Mouse (Mus musculus) bone marrow, adult 2 months (tissue): ENCODE measurements around the gene Gm9732.
"Not testable (repeated sequence)": the region's sequence is repeated elsewhere in the genome, so short reads cannot be mapped to it uniquely, and the experiment has no call there.

ENCODE experiments used
- CTCF ChIP-seq: fragments of 200-500 bp; IDR thresholded peaks from 2 replicates; pipeline ENCODE4 v1.5.1; 2011; ENCODE audit warnings: low read length, control low read depth; ENCODE audit not compliant: control insufficient read depth, insufficient read depth
- POLR2A ChIP-seq: fragments of 200-500 bp; IDR thresholded peaks from 2 replicates; pipeline ENCODE4 v1.6.1; 2011; ENCODE audit warnings: low read depth, mild to moderate bottlenecking, control low read depth, low read length, borderline replicate concordance; ENCODE audit not compliant: control insufficient read depth

- TF ChIP-seq CTCF, POLR2A: not testable (repeated sequence)
These were observed 78.1 kb downstream of the Gm9732 start for GRCm38 (mm10) chr14:43352944-43353343.
